Mouse (Mus musculus) liver, embryonic 14.5 days (tissue): ENCODE measurements around the gene Fer.

Experiments
- CTCF ChIP-seq: IDR thresholded peaks from 2 replicates; pipeline ENCODE4 v1.5.1; 2016; ENCODE audit warnings: antibody characterized with exemption, low read depth, control low read depth
- EP300 ChIP-seq: IDR thresholded peaks from 2 replicates; pipeline ENCODE4 v1.6.1; 2016; ENCODE audit warnings: antibody characterized with exemption, low read depth

GRCm38 (mm10) chr17:63991160-63991559, 128.3 kb downstream of the Fer start:
- TF ChIP-seq CTCF (no peak), EP300 (no peak)
